Mouse (Mus musculus) adipocyte (in vitro differentiated cells): ENCODE measurements around the gene Slc24a3.

Source experiments
- DNase-seq: peaks from one replicate; pipeline ENCODE4 v3.0.0-alpha.2; 2016; ENCODE audit warnings: low spot score

Slc24a3 gene

DNA sequence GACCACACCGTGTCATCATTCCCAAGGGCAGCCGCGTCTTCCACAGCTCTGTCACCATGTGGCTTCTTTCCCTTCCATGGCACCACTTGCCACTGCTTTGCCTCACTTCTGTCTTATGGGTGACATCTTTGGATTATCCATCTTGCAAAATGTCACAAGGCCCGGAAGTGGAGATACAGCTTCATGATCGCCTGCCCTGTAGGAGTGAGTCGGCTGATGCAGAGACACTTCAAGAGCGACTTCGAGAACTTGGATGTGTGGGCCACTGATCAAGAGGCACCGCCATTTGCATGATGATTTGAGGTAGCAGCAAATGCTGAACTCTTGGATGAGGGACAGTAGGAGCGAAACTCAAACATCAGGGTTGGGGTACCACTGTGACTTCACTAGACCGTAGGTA is 46.0 kb downstream of the Slc24a3 start:
- DNase-seq: no peak

DNA sequence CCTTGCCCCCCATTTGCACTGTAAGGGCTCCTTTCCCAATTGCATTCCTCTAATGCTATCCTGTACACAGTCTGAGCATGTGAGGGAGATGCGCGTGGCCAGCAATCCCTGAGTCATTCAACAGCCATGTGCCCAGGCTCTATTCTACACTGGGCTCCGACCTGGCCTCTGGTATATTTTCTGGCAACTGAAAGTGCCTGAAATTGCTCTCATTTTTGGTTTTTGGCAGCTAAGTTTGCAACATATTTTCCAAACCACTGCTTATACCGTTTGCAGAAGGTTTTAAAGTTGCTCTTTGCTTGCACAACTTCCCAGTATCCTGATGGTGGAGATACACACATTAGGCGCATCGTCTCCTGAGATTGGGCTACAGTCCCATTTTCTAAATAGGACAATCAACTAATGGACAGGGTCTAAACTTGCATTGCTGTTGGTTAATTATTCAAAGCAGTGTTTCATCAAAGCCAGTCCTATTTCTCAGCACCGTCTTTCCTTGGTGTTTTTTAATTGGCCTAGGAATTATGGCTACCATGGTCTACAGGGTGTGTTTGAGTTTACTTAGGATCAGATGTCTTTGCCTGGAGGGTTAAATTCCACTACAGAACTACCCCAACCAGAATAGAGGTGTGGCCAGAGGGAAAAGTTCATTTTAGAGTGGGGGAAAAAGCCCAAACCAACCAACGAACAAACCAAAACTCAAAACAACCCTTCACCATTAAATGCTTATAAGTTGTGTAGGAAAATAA is 46.7 kb downstream of the Slc24a3 start:
- DNase-seq: no peak

DNA sequence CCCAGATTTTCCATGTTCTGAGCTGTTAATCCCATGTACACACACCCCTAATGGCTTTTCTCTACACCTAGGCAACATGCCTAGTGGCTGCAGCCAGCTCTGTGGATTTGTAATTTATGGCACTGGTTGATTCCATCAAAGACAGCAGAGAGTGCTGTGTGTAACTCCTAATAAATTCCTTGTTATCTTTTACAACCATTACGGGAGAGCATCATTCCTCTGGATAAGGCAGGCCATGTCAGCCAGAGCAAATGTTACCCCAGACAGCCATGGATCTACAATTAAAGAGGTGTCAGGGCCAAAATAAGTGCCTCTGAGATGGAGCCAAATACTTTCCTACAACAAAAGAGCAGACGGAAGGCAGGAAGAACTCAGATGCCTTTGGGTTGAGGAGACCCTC is 49.0 kb downstream of the Slc24a3 start:
- DNase-seq: no peak

DNA sequence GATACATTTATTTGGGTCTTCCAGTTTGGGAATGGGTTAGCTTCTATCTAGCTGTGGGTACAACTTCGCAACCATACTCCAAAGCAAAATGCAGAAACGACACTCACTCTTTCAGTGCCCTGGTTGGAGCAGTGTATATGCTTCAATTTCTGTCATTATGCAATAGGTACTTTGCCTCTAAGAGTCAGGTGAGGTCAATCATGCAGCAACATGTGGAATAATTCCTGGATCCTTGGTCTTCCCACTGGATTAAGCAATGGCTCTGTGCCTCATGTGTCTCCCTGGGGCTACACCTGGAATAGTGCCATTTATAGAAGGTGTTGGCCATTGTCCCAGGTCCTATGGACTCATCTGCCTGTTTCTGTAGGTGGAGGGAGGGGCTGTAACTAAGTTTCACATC is 49.9 kb downstream of the Slc24a3 start:
- no peak for DNase-seq

DNA sequence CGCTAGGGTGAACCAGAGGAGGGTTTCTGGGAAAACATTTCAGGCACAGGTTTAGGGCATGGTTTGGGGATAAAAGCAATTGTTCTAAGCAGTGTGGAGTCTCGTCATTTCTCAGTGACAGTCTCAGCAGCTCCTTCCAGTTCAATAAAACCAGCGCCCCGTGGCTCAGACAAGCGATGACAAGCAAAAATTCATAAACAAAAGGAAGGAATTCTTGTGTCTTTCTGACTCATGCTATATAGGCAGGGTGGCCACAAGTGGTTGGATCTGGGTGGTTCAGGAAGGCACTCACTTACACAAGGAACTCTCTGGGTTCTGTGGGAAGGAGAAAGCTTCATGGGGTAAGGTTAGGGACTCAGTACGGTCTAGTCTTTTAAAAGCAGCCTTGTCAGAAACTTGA is 51.7 kb downstream of the Slc24a3 start:
- DNase-seq: no peak

DNA sequence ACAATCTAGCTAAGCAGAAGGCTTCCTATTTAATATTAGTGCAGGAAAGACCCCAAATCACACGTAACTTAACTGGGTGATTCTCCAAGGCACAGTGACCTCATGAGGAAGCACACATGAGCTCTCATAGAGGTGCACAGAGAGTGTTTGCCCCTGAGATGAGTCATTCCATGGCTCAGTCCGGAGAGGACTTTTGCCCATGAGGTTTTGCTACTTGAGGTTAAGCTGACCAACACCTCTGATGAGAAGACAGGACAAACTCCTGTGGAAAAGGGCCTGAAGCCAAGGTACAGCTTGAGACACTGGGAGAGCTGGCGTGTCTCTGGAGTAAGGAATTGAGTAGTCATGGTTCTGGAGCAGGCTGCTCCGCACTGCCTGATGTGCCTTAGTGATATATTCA is 56.1 kb downstream of the Slc24a3 start:
- DNase-seq: no peak

DNA sequence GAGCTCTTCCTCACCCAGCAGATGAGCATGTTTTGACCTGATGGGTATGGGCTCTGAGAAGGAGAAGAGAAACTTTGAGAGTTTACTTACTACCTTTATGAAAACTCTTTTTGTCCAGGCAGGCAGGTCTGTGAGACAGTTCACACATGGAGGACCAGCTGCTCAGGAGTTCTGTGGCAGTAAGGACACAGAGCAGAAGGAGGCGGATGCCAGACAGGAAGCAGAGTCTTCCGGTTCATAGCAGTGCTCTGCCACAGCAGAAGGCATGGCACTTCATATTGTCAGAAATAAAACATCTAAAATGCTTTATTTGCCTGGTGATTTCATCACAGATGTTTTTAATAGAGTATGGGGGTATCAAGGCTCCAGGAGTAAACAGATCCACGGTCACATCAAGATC is 58.1 kb downstream of the Slc24a3 start:
- DNase-seq: no peak

DNA sequence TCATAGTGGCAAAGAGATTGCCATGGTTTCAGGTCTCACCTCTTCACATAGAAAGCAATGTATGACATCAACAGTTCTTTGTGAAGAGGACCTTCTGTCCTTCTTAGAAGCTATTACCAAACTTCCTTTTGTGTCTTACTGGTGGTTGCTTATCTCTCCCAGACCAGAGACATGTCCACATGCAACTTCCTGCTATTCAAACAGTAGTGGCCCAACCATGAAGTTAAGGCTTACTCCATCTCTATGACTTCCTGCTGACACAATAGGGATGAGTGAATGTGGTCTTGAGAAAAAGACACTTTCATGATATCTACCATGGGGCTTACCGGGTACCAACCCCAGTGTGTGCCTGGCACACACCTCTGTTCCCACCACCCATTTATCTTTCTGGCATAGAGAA is 58.5 kb downstream of the Slc24a3 start:
- DNase-seq: no peak

DNA sequence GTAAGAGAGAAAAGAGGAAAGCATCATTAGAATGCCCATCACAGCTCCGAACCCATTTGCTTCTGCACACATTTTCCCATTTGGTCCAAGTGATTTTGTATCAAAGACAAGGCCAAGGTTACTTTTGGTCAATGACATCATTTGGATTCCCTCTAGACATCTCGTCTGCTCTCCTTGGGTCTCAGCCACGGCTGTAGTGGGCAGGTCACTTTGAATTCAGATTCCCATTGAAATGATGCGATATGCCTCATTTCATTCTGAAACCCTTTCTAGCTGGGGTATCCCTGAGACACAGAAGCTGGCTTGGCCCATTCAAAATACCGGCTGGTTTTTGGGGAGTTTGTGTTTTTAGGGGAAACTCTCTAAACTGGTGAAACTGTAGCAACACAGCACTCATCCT is 59.8 kb downstream of the Slc24a3 start:
- no peak for DNase-seq

DNA sequence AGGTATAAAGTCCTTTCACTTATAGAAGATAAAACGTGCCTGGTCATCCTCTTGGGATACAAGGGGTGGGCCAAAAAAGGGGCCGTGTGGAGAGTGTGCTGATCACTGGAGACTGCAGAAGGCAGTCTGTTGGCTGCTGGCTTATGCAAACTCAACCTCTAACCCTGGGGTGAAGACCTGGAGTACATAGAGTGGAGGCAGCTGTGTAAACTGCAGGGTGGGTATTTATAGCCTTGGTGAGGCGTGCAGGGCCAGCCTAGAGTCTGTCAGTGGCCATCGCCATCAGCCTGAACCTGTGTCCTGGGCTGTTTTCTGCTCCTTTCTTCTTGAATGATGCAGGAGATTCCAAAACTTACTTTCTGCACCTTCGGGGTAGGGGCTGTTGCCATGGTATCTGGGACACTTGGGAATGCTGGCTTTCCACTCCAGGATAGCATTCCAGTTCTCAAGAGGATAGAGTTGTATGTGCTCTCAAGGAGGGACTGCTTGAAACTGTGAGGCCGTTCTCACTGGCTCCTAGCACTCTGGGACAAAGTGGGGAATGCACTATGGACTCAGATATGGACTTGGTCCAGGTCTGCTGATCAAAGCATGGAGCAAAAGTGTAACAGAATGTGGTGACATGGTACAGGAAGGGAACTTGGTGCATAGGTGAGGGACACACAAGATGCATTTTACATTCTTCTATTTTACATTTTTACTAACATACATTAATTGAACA is 65.4 kb downstream of the Slc24a3 start:
- no peak for DNase-seq

DNA sequence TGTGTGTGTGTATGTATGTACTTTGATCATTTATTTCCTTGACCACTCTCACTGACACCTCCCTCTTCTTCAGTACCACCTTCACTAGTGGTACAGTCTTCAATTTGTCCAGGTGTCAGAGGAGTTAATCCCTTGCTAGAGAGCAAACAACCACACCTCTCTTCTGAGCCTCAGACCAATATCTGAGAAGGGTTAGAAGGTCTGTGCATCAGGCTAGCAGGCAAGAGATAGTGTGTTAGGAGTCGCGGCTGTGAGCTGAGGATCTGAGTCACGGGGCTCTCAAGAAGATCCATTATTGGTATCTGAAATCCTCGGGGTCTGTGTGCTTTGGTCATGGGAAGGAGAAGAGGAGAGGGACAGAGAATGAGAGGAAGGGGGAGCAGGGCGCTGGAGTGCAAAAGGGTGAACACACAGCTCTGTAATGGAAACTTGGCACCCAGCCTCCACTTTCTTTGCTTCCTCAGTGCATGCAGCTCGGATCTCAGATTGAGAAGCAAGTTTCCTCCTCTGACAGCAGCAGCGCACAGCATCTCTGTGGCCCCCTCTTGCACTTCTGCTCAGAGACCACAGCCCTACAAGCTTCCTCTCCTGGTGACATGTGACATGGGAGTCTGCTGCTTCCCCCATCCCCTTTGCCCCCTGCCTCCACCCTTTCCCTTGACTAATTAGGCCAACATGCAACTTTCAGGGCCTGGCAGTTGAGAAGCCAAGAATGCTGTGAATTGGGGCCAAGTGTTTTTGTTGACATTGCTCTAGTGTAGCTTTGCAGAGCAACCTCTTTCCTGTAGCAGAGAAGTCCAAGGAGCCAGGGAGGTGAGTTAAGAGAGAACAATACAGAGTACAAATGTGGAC is 66.2 kb downstream of the Slc24a3 start:
- DNase-seq: peak; percentile 63

DNA sequence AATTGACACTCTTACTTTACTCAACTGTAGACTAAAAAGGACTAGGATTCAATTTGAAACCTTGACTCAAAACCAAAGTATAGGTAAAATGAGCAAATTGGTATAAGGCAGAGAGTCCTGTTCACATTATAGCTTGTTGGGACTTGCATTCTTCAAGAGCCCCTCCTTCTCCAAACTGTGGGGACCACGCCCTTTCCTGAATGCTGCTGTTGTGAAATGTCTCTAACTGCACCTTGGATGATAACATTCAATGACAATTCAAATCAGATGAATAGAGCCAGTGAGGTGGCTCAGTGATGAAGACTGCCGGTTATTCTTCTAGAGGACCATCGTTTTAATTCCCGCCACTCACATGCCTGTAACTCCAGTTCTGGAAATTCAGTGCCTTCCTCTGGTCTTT is 78.8 kb downstream of the Slc24a3 start:
- DNase-seq: no peak

DNA sequence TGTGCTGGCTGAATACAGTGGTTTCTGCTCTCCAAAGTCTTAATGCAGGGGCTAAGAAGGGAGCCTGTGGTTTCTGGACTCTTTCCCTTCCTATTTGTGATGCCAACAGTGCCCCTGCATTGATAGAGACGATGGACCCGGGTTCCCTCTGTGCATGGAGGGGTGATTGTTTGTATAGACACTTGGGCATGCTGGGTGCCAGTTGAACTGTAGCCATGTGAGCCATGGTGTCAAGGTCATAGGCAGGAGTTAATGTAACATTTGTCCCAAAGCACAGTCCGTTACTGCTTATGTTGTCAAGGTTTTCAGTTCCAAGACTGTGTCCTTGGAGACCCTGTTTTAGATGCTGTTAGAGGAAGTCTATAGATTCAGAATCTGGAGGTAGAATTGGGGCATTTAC is 80.6 kb downstream of the Slc24a3 start:
- DNase-seq: no peak

DNA sequence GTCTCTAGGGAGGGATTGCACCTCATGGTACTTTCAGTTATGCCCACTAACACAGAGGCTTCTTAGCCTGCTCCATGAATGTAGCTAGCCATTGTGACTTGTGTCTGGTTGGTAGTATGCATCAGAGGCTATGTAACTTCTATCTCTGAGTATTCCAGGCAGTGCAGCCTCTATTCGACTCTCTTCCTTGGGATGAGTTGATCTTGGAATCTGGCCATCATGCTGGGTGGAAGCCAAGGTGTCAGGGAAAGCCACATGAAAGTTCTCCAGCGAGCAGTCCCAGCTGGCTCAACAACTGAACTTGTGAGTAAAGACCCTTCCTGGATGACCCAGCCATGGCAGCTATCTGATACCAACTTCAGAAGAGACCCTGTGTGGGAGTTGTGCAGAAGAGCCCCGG is 89.8 kb downstream of the Slc24a3 start:
- peak; percentile 58 for DNase-seq

DNA sequence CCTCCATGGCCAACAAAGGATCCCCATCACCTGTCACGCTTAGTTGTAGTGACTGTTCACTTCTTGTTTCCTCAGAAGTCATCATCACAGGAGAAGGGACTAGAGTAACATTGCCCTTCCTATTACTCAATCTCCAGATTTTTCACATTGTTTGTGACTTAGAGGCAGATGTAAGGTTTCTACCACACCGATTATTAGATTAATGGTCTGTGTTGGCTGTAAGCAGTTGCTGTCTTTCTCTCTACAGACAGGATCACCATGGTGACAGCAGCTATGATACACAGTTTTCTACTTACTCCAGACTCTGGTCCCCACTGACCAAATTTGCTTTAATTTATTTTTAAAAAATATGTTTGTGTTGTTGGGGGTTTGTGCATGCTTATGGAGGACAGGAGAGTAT is 90.3 kb downstream of the Slc24a3 start:
- no peak for DNase-seq

DNA sequence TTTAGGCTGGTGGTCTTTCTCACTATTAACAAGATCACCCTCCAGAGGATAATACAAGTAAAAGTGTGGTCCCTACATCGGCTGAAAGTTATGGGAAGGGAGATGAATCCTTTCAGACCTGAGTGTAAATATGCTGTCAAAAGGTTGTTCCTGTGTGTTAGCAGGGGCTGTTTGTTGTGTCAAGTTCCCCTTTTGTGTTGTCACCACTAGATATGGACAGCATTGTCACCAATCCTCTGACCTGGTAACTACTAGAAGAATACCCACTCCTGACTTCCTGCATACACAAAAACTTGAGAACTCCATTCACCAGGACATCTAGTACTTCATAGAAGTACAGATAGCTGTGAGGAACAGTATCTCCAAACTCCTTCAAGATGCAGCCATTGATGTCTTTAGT is 93.0 kb downstream of the Slc24a3 start:
- DNase-seq: no peak

DNA sequence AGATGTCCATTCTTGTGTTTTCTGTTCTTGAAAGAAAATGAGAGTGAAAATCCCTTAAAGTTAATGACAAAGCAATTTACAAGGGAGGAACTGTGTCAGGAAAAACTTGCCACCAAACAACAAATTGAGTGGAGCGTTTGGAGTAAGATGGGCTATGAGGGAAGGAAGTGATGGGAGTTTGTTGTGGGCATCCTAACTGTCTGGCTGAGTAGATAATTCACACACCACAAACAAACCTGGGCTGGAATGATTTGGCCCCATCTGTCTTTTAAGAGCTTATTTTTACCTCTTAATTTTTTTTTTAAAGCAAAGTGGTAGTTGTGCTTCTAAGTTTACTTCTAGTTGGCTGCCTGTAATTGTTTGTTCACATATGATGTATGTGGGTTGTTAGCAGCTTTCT is 94.6 kb downstream of the Slc24a3 start:
- no peak for DNase-seq

DNA sequence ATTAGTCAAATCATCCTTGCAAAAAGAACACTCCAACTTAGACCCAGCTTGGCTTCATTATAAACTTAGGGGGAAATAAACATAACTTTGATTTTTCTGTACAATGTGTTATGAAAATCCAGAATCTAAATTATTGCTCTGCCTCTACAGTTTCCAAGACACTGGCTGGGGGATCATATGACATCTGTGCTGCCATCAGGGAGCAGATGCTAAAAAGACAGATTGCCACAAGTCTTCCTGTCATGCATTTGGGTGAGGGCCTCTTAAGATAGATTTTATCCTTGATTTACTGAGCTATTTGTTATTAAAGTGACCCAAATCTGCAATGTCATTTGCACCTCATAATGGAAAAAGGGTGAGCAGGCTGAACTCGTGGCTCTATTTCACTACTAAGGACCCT is 99.2 kb downstream of the Slc24a3 start:
- DNase-seq: no peak

DNA sequence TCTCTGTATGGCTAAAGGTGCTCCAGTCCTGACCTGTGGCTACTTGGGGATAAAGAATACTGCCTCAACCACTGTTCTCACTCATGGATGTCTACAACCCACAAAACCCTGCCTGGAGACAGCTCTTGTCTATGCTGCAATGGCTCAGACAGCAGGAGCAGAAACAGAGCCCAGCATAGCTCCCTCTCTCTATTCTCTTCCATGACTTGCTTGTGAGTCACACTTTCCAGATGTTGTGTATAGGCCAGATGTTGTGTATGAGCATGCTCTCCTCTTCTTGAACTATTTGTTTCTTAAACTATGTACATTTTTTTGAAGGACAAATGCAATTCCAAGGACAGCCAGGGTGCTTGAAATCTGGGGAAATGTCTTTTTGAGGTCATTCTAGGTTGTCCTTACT is 101.4 kb downstream of the Slc24a3 start:
- no peak for DNase-seq

DNA sequence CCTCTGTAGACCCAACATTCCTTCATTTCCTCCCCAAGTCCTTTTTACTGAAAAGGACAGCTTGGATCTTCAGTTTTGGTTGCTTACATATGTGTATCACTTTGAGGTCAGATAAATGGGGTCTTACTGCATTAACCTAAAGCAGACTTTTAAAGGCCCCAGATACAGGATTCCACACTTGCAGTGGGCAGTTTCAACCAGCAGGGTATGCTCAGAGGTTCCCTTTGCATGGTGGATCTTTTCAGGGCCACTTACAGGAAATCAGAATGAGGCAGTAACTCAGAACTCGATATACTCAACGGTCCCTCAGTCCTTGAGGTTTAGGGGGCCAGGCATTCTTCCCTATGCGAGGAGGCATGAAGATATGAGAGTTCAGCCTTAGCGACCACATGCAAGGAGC is 101.9 kb downstream of the Slc24a3 start:
- no peak for DNase-seq

DNA sequence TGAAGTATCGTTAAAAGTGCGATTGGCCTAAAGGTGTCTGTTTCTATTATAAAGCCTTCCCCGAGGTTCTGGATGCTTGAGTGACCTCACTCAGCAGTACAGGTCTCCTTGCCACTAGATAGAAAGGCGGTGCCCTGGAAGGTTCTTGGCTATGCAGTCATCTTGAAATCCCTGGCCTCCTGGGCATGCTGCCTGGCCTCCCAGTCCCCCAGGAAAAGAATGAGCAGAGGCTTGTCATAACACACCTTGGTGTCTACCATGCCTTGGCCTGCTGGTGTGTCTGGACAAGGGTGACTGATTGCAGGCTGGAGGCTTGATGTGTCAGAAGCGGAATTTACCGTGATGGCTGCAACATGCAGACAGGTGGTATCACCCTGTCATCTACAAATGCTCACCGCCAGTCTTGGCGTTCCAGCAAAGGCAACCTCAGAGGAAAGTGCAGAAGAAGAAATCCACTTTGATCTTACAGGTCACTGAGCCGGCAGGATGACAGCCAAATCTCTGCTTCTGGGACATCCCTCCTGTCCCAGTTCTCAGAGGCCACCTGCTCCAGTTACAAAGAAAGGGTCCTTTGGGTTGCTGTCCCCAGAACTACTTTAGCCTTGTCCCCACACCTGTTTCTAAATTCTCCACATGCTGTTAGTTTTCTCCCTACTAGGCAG is 106.6 kb downstream of the Slc24a3 start:
- DNase-seq: no peak

DNA sequence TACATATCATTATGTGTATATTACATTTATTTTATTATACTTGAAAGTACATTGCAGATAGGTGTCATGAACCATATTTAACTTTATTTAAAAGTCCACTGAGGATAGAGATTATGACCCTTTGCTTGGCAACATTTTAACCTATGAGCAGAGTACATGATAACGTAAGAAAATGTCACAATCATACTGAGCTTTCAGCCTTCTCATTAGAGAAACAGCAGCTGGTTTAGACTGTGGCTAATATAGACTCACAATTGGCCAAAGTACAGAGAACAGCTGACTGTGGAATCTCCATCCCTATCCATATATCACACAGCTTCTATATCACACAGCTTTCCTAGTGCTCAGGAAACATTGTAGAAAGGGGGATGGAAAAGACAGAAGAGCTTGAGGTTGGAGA is 111.8 kb downstream of the Slc24a3 start:
- DNase-seq: no peak
